Mouse (Mus musculus) neural tube, embryonic 14.5 days (tissue): ENCODE results near the gene Rgmb. TPM values are rescaled to one million over a fixed set of nuclear protein-coding genes. Genes with fewer than 3 reads are reported as not detected.

Source experiments
- ATAC-seq: fragments of 200-750 bp; cut with Nextera tagmentation; 2 replicates; pipeline ENCODE4 v1.8.0; 2017; ENCODE audit warnings: low read depth, mild to moderate bottlenecking, moderate TSS enrichment, moderate library complexity
- H3K27ac ChIP-seq: fragments of 300-500 bp; sonication (generic); 2 replicates; pipeline ENCODE4 v1.5.1; 2014; ENCODE audit warnings: low read depth, mild to moderate bottlenecking, control low read depth, low read length, moderate library complexity, mixed read lengths
- H3K27me3 ChIP-seq: fragments of 300-500 bp; sonication (generic); 2 replicates; pipeline ENCODE4 v1.6.1; 2014; ENCODE audit warnings: low read length; ENCODE audit not compliant: control insufficient read depth, insufficient read depth
- H3K36me3 ChIP-seq: fragments of 300-500 bp; sonication (generic); 2 replicates; pipeline ENCODE4 v1.6.1; 2014; ENCODE audit warnings: low read length, mixed read lengths; ENCODE audit not compliant: control insufficient read depth, insufficient read depth
- H3K4me1 ChIP-seq: fragments of 300-500 bp; sonication (generic); 2 replicates; pipeline ENCODE4 v1.6.1; 2014; ENCODE audit warnings: low read length; ENCODE audit not compliant: control insufficient read depth, insufficient read depth
- H3K4me2 ChIP-seq: fragments of 300-500 bp; sonication (generic); 2 replicates; pipeline ENCODE4 v1.6.1; 2014; ENCODE audit warnings: mild to moderate bottlenecking, low read depth, low read length, control low read depth
- H3K4me3 ChIP-seq: fragments of 300-500 bp; sonication (generic); 2 replicates; pipeline ENCODE4 v1.5.1; 2014; ENCODE audit warnings: low read depth, low read length, control low read depth, mixed read lengths
- H3K9ac ChIP-seq: fragments of 300-500 bp; sonication (generic); replicated peaks from 2 replicates; pipeline ENCODE4 v1.6.1; 2014; ENCODE audit warnings: low read depth, mild to moderate bottlenecking, control low read depth, low read length, mixed read lengths
- H3K9me3 ChIP-seq: fragments of 300-500 bp; sonication (generic); 2 replicates; pipeline ENCODE4 v1.6.1; 2016; ENCODE audit warnings: low read length; ENCODE audit not compliant: control insufficient read depth
- WGBS: fragments of 180-500 bp; shearing (Covaris S2); extraction: QIAGEN DNeasy Blood & Tissue Kit; methylation state at CpG from one replicate; pipeline ENCODE4 v1.1.7; 2014; 5-methylcytosine and 5-hydroxymethylcytosine counted together
- polyA plus RNA-seq: library from polyadenylated mRNA; unstranded; fragments of >200 nt; fragmentation: Nextera tagmentation; extraction: Ambion mirVana; gene quantifications from 2 replicates; pipeline ENCODE4 v1.2.1, GENCODE M21; 2014

The Rgmb gene
- polyA plus RNA-seq, 1 experiment from 2014 or later, result 63.7 TPM

DNA sequence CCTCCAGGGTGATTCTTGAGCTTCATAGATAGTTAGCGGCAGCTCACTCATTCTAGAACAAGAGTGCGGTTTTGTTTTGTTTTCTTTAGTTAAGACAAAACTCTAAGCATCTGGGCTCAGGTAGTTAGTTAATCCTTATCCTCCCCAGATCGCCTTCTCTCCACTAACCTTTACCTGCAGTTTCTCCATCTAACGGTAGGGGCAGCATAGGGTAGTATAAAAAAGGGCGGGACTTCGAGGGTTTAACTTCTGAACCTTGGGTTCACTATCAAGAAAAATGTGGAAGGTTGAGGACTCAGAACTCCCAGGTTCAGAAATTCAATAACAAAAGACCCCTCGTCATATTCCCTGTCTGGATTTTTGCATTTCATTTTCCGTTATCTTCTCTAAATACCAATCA is 971 bp upstream of the Rgmb start:
- H3K27me3 ChIP-seq, result no peaks in the 10 kb centered on the region
- peaks cover 10% of the 10 kb centered on the region; the same call in 1 of the 2 replicates for H3K4me1 ChIP-seq
- H3K9ac ChIP-seq, result no peak overlapping the region
- no peak overlapping the region for H3K4me2 ChIP-seq
- H3K9me3 ChIP-seq, result no peaks in the 10 kb centered on the region
- H3K4me3 ChIP-seq, result no peak overlapping the region
- no peaks in the 10 kb centered on the region for H3K36me3 ChIP-seq
- 21% methylated on average over 8 of the region's 8 CpGs for WGBS
- no peak overlapping the region for H3K27ac ChIP-seq
- no peak for ATAC-seq

DNA sequence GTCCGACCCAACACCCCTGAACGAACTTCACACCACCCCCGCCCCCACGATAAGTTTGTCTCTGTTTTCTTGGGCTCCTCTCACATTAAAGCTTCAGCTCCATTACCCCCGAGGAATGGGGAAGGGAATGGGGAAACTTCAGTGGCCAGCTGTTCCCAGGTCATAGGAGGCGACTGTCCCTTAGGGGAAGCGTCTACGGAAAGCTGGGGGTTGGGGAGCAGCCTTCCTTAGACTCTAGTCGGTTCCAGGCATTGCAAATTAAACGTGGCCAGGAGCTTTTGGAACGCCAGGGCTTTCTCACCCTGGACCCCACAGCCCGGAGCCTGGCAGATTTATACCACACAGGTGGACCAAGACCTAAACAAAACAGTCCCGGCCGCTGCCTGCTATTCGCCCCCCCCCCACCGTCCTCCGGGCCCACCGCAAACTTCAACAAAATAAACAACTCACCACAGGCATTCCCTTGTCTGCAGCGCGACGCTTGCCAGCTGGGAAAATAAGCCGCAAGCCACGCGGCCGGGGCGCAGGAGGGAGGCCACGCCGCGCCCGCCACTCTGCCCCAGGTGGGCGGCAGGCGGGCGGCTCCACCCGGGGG is 571 bp downstream of the Rgmb start:
- Histone ChIP-seq H3K27ac (peak overlapping the region; percentile 92), H3K4me2 (peak overlapping the region; percentile 73), H3K9me3 (no peaks in the 10 kb centered on the region), H3K4me1 (peaks cover 10% of the 10 kb centered on the region; the same call in 1 of the 2 replicates), H3K27me3 (no peaks in the 10 kb centered on the region), H3K9ac (peak overlapping the region; percentile 50), H3K4me3 (peak overlapping the region; percentile 59), H3K36me3 (no peaks in the 10 kb centered on the region)
- WGBS, result under 1% methylated on average over 34 of the region's 34 CpGs
- peak; percentile 10; the same call in 1 of the 2 replicates for ATAC-seq

DNA sequence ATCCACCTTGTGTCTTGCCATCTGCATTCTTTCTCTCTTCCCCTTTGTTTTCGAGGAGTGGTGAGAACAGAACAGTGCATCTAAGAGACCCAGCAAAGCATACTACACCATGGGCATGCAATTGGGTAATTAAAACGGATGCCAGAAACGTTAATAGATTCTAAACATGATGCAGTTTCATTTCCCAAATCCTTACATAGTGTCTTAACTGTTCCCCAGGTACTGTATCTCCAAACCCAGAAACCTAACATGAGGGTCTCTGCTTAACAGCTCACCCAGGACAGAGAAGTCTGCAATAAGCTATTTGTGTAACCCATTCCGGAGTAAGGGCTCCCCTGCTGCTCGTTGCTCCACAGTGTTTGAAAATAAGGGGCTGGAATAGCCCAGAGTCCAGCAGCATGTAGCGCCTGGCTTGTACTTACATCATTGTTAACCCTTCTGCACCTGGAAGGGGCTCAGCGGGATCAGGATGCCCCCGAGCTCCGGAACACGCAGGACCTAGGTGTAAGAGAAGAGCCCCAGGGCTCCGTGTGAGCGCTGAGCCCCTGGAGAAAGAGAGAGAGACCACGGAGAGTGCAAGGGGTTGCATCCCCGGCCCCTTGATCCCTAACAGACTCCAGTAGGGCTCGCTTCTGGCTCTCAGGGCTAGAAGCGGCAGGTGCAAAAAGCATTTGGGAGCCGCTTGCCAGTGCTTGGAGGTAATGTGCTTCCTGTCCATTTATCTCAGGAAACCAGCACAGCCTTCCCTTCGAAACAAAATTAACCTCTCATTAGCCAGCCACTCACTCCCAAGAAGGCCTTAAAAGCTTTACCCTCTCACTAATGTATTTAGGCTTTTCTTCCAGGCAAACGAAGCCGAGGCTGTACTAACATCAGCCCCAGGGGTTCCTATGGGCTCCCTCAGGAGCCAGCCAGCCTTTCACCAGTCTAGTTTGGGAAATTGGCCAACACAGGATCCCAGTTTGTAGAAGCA is 1.4 kb downstream of the Rgmb start:
- peaks cover 10% of the 10 kb centered on the region; the same call in 1 of the 2 replicates for H3K4me1 ChIP-seq
- peak; percentile 29 for ATAC-seq
- H3K9me3 ChIP-seq, result no peaks in the 10 kb centered on the region
- peak overlapping the region; percentile 92 for H3K27ac ChIP-seq
- no peaks in the 10 kb centered on the region for H3K27me3 ChIP-seq
- H3K4me2 ChIP-seq, result peak overlapping the region; percentile 73
- H3K9ac ChIP-seq, result peak overlapping the region; percentile 50
- 1% methylated on average over 20 of the region's 20 CpGs for WGBS
- H3K36me3 ChIP-seq, result no peaks in the 10 kb centered on the region
- H3K4me3 ChIP-seq, result peak overlapping the region; percentile 59

- H3K4me3 ChIP-seq, result peak overlapping the region; percentile 68
- peak overlapping the region; percentile 90 for H3K4me2 ChIP-seq
- H3K27ac ChIP-seq, result peak overlapping the region; percentile 92
- H3K9me3 ChIP-seq, result no peaks in the 10 kb centered on the region
- peaks cover 10% of the 10 kb centered on the region; the same call in 1 of the 2 replicates for H3K4me1 ChIP-seq
- peak overlapping the region; percentile 50 for H3K9ac ChIP-seq
- H3K36me3 ChIP-seq, result no peaks in the 10 kb centered on the region
- no peak for ATAC-seq
- no peaks in the 10 kb centered on the region for H3K27me3 ChIP-seq
- 41% methylated on average over 8 of the region's 8 CpGs for WGBS
These were observed 2.5 kb downstream of the Rgmb start for GRCm38 (mm10) chr17:15828131-15828917.

DNA sequence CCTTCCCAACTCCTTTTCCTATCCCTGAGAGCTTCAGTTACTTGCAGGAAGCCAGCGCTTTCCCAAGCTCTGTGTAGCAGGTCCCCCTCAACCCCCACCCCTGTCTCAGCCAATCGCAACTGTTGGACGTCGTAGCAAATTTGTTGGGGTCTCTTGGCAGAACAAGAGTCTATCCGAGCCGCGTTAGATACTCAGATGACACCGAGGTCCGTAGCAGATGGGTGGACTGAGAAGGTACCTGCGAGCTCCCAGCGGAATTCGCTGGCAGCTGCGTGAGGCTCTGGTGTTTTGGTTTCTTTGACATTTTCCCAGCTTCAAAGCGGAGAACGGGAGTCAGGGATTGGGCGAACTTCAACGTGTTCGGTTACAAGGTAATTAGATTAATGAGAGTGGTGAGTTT is 3.9 kb downstream of the Rgmb start:
- Histone ChIP-seq H3K4me1 (peaks cover 15% of the 10 kb centered on the region; the same call in 1 of the 2 replicates), H3K9me3 (no peaks in the 10 kb centered on the region), H3K27me3 (no peaks in the 10 kb centered on the region), H3K9ac (peak overlapping the region; percentile 47), H3K27ac (peak overlapping the region; percentile 93), H3K36me3 (no peaks in the 10 kb centered on the region), H3K4me2 (peak overlapping the region; percentile 90), H3K4me3 (peak overlapping the region; percentile 68)
- WGBS, result 0% methylated on average over 18 of the region's 18 CpGs
- peak; percentile 23; the same call in 1 of the 2 replicates for ATAC-seq

DNA sequence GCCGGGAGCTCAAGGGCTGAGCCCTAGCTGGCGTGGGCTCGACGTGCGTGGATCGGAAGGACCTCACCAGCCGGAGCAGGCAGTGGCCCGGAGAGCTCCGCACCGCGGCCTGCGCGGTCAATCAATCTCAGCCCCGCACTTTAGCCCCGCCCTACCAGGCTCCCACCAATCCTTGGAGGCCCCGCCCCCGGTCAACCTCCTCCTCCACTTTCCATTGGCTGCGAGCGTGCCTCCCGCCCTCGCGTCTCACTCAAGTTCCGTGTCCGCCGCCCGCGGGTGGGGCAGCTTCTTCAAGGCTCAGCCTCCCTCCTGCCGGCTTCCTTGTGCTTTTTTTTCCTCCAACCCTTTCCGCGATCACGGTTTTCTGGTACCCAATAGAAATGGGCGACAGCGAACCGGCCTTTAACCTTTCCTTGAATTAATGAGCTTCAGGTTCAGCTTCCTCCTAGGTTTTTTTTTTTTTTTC is 4.4 kb downstream of the Rgmb start:
- no peaks in the 10 kb centered on the region for H3K36me3 ChIP-seq
- no peaks in the 10 kb centered on the region for H3K27me3 ChIP-seq
- H3K4me2 ChIP-seq, result peak overlapping the region; percentile 90
- ATAC-seq, result peak; percentile 91
- H3K27ac ChIP-seq, result peak overlapping the region; percentile 93
- H3K9ac ChIP-seq, result peak overlapping the region; percentile 89
- H3K4me1 ChIP-seq, result peaks cover 15% of the 10 kb centered on the region; the same call in 1 of the 2 replicates
- H3K9me3 ChIP-seq, result no peaks in the 10 kb centered on the region
- peak overlapping the region; percentile 68 for H3K4me3 ChIP-seq
- WGBS, result under 1% methylated on average over 24 of the region's 34 CpGs

DNA sequence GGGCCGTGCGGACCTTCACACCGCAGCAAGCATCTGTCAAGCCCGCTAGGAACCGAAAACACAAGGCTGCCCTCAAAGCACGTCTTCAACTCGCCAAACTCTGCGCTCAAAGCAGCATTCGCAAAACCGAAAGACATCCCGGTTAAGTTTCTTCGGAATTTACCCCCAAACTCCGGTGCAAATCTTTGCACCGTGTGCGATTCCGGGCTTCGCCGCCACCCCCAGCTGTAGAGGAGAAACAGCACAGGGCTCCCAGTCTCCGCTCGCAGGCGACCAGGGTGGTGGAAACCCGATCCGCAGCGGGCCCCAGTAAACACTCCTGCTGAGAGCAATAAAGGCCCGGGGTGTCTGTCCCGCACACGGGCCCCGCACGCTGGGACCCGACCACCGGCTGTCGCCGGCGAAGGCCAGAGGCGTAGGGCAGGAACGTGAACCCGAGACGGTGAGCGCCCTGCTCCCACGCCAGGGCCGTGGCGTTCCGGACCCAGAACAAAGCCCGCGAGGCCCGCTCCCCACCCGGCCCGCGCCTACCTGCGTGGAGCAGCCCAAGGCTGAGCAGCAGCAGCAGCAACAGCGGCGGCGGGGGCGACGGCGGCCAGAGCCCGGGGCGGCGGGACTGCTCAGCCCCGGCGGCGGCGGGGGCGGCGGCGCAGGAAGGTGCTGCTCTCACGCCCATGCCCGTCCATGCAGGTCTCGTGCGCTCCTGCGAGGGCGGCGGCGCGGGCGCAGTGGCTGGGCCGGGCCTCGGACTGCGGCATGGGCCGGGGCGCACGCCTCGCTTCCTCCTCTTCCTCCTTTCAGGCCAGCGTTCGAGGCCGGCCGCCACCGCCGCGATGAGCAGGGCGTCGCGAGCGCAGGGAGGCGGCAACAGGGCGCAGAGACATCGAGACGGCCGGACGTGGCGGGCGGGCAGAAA is 5.1 kb downstream of the Rgmb start:
- H3K9me3 ChIP-seq, result no peaks in the 10 kb centered on the region
- peak; percentile 47 for ATAC-seq
- no peaks in the 10 kb centered on the region for H3K27me3 ChIP-seq
- no peaks in the 10 kb centered on the region; the same call in 1 of the 2 replicates for H3K36me3 ChIP-seq
- peak overlapping the region; percentile 89 for H3K9ac ChIP-seq
- H3K4me3 ChIP-seq, result peak overlapping the region; percentile 68
- peaks cover 21% of the 10 kb centered on the region; the same call in 1 of the 2 replicates for H3K4me1 ChIP-seq
- WGBS, result under 1% methylated on average over 76 of the region's 102 CpGs
- H3K27ac ChIP-seq, result peak overlapping the region; percentile 93
- peak overlapping the region; percentile 90 for H3K4me2 ChIP-seq

GRCm38 (mm10) chr17:15824854-15825253 is 6.0 kb downstream of the Rgmb start:
- no peak for ATAC-seq
- peak overlapping the region; percentile 6; the same call in 1 of the 2 replicates for H3K27ac ChIP-seq
- peak overlapping the region; percentile 89 for H3K9ac ChIP-seq
- peak overlapping the region; percentile 68 for H3K4me3 ChIP-seq
- H3K36me3 ChIP-seq, result no peaks in the 10 kb centered on the region; the same call in 1 of the 2 replicates
- H3K4me1 ChIP-seq, result peaks cover 30% of the 10 kb centered on the region
- no peaks in the 10 kb centered on the region for H3K9me3 ChIP-seq
- no peaks in the 10 kb centered on the region for H3K27me3 ChIP-seq
- peak overlapping the region; percentile 90 for H3K4me2 ChIP-seq
- WGBS, result 9% methylated on average over 3 of the region's 3 CpGs
